Mouse (Mus musculus): ENCODE results near the gene Hoxd13.
A peak's percentile ranks its signal among the peaks of the same experiment; 100 is the strongest.

The Hoxd13 gene

GRCm38 (mm10) chr2:74681594-74682531 is 13.8 kb downstream of the Hoxd13 start:
- no peak for DNase-seq

DNA sequence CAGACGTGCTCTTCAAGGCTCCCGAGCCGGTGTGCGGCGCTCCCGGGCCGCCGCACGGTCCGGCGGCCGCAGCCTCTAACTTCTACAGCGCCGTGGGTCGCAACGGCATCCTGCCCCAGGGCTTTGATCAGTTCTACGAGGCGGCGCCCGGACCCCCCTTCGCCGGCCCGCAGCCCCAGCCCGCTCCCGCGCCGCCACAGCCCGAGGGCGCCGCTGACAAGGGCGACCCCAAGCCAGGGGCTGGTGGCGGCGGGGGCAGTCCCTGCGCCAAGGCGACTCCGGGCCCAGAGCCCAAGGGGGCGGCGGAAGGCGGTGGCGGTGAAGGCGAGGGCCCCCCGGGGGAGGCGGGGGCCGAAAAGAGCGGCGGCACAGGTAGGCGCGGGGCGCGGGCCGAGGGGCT is 14.7 kb downstream of the Hoxd13 start:
- DNase-seq = no peak

- no peak for DNase-seq
Observed at GRCm38 (mm10) chr2:74683471-74683951, 15.4 kb downstream of the Hoxd13 start.

DNA sequence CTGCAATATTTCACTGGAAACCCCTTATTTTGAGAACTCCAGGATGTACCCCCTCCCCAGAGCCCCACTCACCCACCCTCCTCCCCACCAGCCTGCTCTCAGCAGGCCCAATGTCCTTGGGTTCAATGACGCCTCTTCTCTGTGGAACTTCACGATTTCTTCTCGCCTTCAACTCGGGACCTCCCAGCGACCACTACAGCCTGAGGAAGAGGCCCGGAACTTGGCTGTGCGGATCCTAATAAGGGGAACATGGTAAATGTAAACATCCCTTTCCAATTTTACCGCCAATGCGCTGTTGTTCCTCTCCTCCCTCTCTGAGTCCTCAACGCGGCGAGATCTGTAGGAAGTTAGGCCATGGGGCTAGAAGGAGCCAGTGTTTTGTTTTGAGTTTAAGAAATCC is 16.0 kb downstream of the Hoxd13 start:
- no peak for DNase-seq

DNA sequence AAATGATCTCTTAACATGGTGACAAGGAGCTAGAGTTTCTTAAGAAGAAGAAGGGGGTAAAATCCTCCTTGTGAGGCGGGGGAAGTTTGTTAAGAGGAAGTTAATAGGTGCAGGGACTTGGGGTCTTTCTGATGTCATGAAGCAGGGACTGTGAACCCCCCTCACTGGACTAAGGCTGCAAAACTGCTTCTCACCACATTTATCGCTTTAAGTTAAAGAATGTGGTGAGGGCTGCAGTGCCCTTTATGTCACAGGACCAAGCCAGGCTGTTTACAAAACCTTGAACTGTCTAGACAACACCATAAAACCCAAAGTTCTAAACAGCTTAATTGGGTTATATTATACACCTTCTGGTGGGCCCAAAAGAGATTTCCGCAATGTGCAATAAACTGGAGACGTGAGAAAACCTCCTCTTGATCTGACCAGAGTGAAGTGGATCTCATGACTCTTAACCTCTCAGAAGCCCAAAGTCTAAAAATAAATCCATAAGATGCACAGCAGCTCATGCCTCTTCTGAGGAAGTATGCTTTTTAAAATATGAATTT is 17.0 kb downstream of the Hoxd13 start:
- DNase-seq = no peak

GRCm38 (mm10) chr2:74686301-74686987 is 18.3 kb downstream of the Hoxd13 start:
- peak; percentile 80 for DNase-seq

- DNase-seq = no peak
Observed at GRCm38 (mm10) chr2:74686988-74687697, 19.0 kb downstream of the Hoxd13 start.

GRCm38 (mm10) chr2:74687698-74688555 is 19.8 kb downstream of the Hoxd13 start:
- DNase-seq = no peak

GRCm38 (mm10) chr2:74688795-74689573 is 20.9 kb downstream of the Hoxd13 start:
- DNase-seq = no peak

GRCm38 (mm10) chr2:74689574-74690337 is 21.6 kb downstream of the Hoxd13 start:
- DNase-seq = no peak

- no peak for DNase-seq
Observed at GRCm38 (mm10) chr2:74690338-74690716, 22.2 kb downstream of the Hoxd13 start.

DNA sequence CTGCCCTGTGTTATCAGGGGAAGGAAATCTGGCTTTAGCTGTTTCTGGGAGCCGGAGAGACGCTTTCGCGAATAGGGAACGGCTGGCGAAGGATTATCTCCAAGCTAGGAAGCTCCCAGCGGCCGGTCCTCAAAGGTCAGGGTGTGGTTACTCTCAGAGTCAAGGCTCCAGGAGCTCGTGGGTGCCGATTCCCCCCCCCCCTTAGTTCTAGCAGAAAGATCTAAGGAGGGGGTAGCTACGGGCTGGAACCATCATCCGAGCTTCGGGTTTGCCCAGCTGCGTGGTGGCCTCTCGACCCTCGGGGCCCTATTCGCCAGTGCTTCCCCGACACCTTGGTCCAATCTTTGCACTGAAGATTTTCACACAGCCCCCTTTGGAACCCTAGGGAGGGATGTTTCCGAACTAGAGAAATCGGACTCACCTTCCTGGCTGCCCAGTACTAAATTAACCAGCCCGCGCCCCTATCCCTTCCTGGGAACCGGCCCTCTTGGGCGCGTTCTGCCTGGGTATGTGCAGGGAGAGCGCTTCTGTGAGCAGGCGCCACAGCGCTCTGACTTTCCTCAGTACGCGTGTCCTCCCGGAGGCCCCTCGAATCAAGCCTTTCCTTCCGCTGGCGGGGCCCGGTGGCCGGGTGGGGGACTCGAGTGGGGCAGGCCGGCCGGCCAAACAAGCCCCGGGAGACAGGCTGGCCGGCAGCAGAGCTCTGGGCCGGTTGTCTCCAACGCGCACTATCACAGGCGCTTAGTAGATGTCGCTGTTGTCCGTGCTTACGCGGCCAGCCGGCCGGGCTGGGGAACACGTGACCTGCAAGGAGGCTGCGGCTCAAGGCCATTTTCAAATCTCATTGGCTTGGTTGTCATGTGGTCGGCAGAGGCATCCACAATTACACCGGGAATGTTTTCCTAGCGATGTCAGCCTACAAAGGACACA is 23.2 kb downstream of the Hoxd13 start, which contains the start of gene Hoxd10:
Gene Hoxd10, plus strand, starts transcription at position 903 of the 930 bp plus-strand sequence.
- DNase-seq = peak; percentile 91

- no peak for DNase-seq
Observed at GRCm38 (mm10) chr2:74691995-74692807, 24.1 kb downstream of the Hoxd13 start.

DNA sequence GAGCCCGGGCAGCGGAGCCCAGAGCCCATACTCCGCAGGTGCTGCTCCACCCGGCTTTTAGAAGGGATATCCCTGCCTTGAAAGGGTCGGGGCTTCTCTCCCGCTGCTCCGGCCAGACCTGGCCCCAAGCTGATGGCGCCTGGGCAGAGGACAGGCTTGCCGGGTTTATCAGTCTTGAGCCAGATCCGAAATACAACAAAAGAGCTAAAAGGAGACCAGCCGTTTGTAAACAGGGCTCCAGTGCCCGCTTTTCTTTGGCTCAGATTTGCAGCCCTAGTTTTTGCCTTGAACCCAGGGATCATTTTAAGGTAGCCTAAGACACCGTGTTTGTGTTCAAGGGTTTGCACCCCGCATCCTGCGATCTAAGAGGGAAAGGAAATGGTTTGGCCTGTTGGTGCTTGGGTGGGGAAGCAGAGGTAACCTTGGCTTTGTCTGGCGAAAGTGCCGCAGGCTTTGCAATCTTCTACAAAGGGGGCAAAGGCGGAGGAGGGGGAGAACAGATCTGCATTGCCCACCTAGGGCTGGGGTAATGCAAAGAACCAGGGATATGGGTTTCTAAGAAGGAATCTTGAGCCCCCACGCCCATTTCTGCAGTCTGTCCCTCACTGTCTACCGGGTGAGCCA is 24.8 kb downstream of the Hoxd13 start:
- DNase-seq = no peak

- DNase-seq = no peak
Observed at GRCm38 (mm10) chr2:74693432-74693827, 25.3 kb downstream of the Hoxd13 start.

DNA sequence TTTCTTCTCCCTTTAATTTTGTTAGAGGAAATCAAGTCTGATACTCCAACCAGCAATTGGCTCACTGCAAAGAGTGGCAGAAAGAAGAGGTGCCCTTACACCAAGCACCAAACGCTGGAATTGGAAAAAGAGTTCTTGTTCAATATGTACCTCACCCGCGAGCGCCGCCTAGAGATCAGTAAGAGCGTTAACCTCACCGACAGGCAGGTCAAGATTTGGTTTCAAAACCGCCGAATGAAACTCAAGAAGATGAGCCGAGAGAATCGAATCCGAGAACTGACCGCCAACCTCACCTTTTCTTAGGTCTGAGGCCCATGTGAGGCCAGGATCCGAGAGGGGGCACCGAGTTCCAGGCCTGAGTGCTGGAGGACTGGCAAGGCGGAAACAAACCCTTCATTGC is 26.0 kb downstream of the Hoxd13 start:
- DNase-seq = peak; percentile 70

DNA sequence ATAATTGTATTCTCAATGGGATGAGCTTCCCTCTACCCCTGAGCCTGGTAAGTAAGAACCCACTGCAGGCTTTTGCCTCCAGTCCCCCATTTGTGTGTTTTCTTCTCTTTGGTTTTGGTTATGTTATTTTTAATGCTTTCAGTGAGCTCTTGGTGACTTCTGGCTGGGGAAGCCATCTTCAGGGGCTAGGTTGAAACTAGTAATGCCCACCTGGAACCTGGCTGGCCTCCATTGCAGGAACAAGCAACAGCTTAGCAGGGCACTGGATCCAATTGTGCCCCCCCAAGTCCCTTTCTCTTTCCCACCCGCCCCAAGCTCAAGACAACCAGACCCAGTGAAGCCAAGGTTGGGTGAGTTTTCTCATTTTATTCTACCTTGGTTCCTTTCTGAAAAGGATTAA is 27.3 kb downstream of the Hoxd13 start:
- no peak for DNase-seq
